Mouse (Mus musculus): ENCODE measurements around the gene Stat6. TPM values are rescaled to one million over a fixed set of nuclear protein-coding genes. Genes with fewer than 3 reads are reported as not detected.
A peak's percentile ranks its signal among the peaks of the same experiment; 100 is the strongest.

Gene Stat6
- polyA plus RNA-seq, 1 experiment from 2014 or later = 17.7 TPM

DNA sequence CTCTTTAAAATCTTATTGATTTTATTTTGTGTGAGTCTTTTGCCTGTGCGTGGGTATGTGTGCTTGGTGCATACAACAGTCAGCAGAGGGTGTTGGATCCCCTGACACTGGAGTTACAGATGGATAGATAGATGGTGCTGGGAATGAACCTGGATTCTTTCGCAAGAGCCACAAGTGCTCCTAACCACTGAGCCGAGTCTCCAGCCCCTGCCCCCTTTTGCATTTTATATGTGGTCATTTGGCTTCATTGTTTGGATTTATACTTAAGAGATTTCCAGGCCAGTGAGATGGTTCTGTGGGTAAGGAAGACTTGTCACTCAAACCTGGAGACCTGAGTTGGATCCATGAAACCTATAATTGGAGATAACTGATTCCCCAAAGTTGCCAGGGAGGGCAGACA is 37.1 kb downstream of the Stat6 start:
- H3K4me1 ChIP-seq (ENCODE audit: control insufficient read depth, low read depth, low read length) = peaks cover 14% of the 10 kb centered on the region; the same call in 1 of the 2 replicates
- H3K27ac ChIP-seq (ENCODE audit: low read length) = no peak overlapping the region
- H3K36me3 ChIP-seq (ENCODE audit: control insufficient read depth, insufficient read depth) = no peaks in the 10 kb centered on the region
- ATAC-seq (ENCODE audit: low read depth) = no peak
- 68% methylated on average over 3 of the region's 3 CpGs for WGBS (ENCODE audit: insufficient replicate concordance)
- H3K27me3 ChIP-seq (ENCODE audit: control insufficient read depth, insufficient read depth, low read depth, low read length) = no peaks in the 10 kb centered on the region
- H3K9me3 ChIP-seq (replicated peaks; ENCODE audit: control insufficient read depth, low read length) = no peaks in the 10 kb centered on the region
- H3K9ac ChIP-seq (ENCODE audit: low read depth, low read length) = no peak overlapping the region
- H3K4me2 ChIP-seq (ENCODE audit: low read depth, low read length) = no peak overlapping the region
- H3K4me3 ChIP-seq (ENCODE audit: low read depth, low read length) = no peak overlapping the region

DNA sequence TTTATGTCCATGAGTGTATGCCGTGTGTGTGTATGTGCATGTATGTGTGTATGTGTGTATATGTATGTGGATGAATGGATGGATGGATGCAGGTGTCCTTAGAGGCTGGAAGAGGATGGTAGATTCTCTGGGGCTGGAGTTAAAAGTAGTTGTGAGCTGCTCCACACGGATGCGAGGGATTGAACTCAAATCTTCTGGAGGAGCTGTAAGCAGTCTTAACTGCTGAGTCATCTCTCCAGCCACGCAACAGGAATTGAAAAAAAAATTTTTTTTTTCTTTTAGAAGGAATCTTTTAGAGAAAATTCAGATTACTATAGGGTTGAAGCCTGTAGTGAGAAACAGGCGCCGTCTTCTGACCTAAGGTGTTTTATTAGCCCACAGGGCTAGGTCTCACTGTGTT is 40.1 kb downstream of the Stat6 start:
- H3K27me3 ChIP-seq (ENCODE audit: control insufficient read depth, insufficient read depth, low read depth, low read length) = no peaks in the 10 kb centered on the region
- no peak overlapping the region for H3K4me2 ChIP-seq (ENCODE audit: low read depth, low read length)
- H3K9ac ChIP-seq (ENCODE audit: low read depth, low read length) = no peak overlapping the region
- no peaks in the 10 kb centered on the region for H3K9me3 ChIP-seq (replicated peaks; ENCODE audit: control insufficient read depth, low read length)
- no peaks in the 10 kb centered on the region for H3K36me3 ChIP-seq (ENCODE audit: control insufficient read depth, insufficient read depth)
- WGBS (ENCODE audit: insufficient replicate concordance) = 74% methylated on average over 6 of the region's 6 CpGs
- peaks cover 3% of the 10 kb centered on the region; the same call in 1 of the 2 replicates for H3K4me1 ChIP-seq (ENCODE audit: control insufficient read depth, low read depth, low read length)
- no peak for ATAC-seq (ENCODE audit: low read depth)
- H3K27ac ChIP-seq (ENCODE audit: low read length) = no peak overlapping the region
- no peak overlapping the region for H3K4me3 ChIP-seq (ENCODE audit: low read depth, low read length)

DNA sequence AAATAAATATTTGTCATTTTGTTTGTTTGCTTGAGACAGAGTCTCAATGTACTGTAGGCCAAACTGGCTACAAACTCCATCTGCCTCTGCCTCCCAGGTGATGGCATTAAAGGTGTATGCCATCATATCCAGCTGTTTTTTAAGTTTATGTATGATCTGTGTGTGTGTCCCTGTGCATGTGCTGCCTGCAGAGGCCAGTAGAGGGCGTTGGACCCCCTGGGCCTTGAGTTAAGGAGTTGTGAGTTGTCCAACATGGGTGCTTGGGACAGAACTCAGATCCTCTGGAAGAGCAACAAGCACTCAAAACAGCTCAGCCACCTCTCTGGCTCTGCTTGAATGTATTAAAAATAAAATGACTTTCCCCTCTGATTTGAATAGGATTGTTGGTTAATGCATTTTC is 48.3 kb downstream of the Stat6 start:
- Histone ChIP-seq H3K27ac (ENCODE audit: low read length) (no peak overlapping the region), H3K4me3 (ENCODE audit: low read depth, low read length) (no peak overlapping the region), H3K4me2 (ENCODE audit: low read depth, low read length) (no peak overlapping the region), H3K9ac (ENCODE audit: low read depth, low read length) (no peak overlapping the region), H3K9me3 (replicated peaks; ENCODE audit: control insufficient read depth, low read length) (no peaks in the 10 kb centered on the region), H3K4me1 (ENCODE audit: control insufficient read depth, low read depth, low read length) (peaks cover 4% of the 10 kb centered on the region), H3K36me3 (ENCODE audit: control insufficient read depth, insufficient read depth) (peaks cover 19% of the 10 kb centered on the region), H3K27me3 (ENCODE audit: control insufficient read depth, insufficient read depth, low read depth, low read length) (no peaks in the 10 kb centered on the region)
- no peak for ATAC-seq (ENCODE audit: low read depth)
- WGBS (ENCODE audit: insufficient replicate concordance) = 4% methylated on average over 1 of the region's 1 CpGs

DNA sequence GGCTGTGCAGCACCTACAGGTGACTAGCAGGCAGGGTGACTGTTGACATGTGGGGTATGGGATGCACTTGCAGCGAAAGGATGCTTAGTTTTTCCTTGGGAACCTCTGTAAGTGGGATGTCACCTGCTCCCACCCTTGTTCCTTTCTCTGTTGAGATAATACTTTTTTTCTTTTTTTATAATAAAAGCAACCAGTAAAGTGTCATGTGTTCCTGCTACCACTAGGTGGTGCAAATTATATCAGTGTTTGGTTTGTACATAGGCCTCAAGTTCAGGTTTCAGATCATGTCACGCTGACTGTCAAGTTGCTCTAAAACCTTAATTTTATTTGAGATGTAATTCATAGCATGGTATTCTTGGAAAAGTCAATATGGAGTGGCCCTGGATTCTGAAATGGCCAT is 51.9 kb downstream of the Stat6 start:
- Histone ChIP-seq H3K9me3 (replicated peaks; ENCODE audit: control insufficient read depth, low read length) (no peaks in the 10 kb centered on the region), H3K27ac (ENCODE audit: low read length) (no peak overlapping the region), H3K4me1 (ENCODE audit: control insufficient read depth, low read depth, low read length) (peaks cover 4% of the 10 kb centered on the region), H3K4me3 (ENCODE audit: low read depth, low read length) (no peak overlapping the region), H3K9ac (ENCODE audit: low read depth, low read length) (no peak overlapping the region), H3K36me3 (ENCODE audit: control insufficient read depth, insufficient read depth) (peaks cover 17% of the 10 kb centered on the region), H3K27me3 (ENCODE audit: control insufficient read depth, insufficient read depth, low read depth, low read length) (no peaks in the 10 kb centered on the region), H3K4me2 (ENCODE audit: low read depth, low read length) (no peak overlapping the region)
- WGBS (ENCODE audit: insufficient replicate concordance) = 38% methylated on average over 2 of the region's 2 CpGs
- peak; percentile 30; the same call in 1 of the 2 replicates for ATAC-seq (ENCODE audit: low read depth)

DNA sequence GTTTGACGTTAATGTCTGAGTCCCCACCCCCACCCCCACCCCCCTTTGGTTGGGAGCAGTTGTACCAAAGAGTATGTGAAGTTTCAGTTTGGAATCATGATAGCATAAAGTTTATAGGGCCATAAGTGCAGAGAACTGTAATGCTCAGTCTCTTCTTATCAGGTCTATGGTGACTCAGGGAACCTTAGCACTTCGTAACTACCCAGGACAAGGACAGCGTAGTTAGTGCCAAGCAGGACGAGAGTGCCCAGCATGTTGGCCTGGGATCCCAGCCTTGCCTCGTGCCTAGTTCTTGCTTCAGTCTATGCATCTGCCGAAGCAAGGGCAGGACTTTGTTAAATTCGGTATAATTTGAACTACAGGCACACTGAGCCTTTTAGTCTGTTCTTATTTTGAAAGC is 53.0 kb downstream of the Stat6 start:
- Histone ChIP-seq H3K4me2 (ENCODE audit: low read depth, low read length) (no peak overlapping the region), H3K27me3 (ENCODE audit: control insufficient read depth, insufficient read depth, low read depth, low read length) (no peaks in the 10 kb centered on the region), H3K9ac (ENCODE audit: low read depth, low read length) (no peak overlapping the region), H3K4me3 (ENCODE audit: low read depth, low read length) (no peak overlapping the region), H3K27ac (ENCODE audit: low read length) (no peak overlapping the region), H3K36me3 (ENCODE audit: control insufficient read depth, insufficient read depth) (peaks cover 16% of the 10 kb centered on the region), H3K4me1 (ENCODE audit: control insufficient read depth, low read depth, low read length) (peaks cover 4% of the 10 kb centered on the region), H3K9me3 (replicated peaks; ENCODE audit: control insufficient read depth, low read length) (no peaks in the 10 kb centered on the region)
- no peak for ATAC-seq (ENCODE audit: low read depth)
- 72% methylated on average over 7 of the region's 7 CpGs for WGBS (ENCODE audit: insufficient replicate concordance)

DNA sequence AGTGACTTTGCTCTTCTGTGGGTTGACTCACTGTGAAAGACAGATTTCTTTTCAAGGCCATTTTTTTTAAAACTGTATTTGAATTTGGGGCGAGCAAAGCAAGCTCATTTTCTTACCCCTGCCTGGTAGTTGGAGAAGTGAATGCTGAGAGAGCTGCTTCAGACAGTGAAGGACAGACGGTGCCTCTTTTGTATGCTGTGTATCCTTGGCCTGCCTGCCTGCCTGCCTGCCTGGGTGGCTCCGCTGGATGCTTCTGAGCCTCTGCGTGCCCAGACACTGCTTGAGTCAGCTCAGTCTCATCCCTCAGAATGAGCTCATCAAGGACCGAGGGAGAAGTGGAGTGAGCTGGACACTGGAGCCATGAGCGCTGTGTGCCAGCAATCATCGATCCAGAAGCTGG is 56.2 kb downstream of the Stat6 start:
- ATAC-seq (ENCODE audit: low read depth) = no peak

DNA sequence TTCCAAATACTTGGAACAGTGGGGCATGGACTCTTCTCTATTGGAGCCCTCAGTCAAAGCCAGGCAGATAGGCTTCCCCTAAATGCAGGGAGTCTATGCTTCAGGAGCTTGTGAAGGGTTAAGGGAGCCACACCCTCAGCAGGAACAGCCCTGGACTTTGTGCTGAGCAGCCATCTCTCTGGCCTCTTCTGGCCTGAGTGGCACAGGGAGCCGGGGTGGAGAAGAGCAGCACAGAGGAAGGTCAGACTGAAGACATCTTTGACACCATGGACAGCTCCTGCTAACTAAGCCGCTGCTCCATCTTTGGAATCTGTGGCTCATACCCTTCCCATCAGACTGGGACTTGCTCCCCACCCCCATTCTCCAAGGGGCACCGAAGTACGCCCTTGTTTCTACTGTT is 60.5 kb downstream of the Stat6 start:
- no peak for ATAC-seq (ENCODE audit: low read depth)
- H3K9me3 ChIP-seq (replicated peaks; ENCODE audit: control insufficient read depth, low read length) = no peaks in the 10 kb centered on the region
- no peak overlapping the region for H3K4me2 ChIP-seq (ENCODE audit: low read depth, low read length)
- no peak overlapping the region for H3K9ac ChIP-seq (ENCODE audit: low read depth, low read length)
- no peak overlapping the region for H3K27ac ChIP-seq (ENCODE audit: low read length)
- peaks cover 3% of the 10 kb centered on the region for H3K4me1 ChIP-seq (ENCODE audit: control insufficient read depth, low read depth, low read length)
- H3K27me3 ChIP-seq (ENCODE audit: control insufficient read depth, insufficient read depth, low read depth, low read length) = no peaks in the 10 kb centered on the region
- 0 out of 2 replicates have a peak, but pooled peaks cover 2% of the 10 kb centered on the region for H3K36me3 ChIP-seq (ENCODE audit: control insufficient read depth, insufficient read depth)
- WGBS (ENCODE audit: insufficient replicate concordance) = 31% methylated on average over 4 of the region's 4 CpGs
- H3K4me3 ChIP-seq (ENCODE audit: low read depth, low read length) = no peak overlapping the region

More for the DNA sequence above, 56.2 kb downstream of the Stat6 start:
- 82% methylated on average over 7 of the region's 7 CpGs for whole genome bisulfite sequencing (ENCODE audit: insufficient replicate concordance)
- H3K4me3 ChIP-seq (ENCODE audit: low read depth, low read length) = no peak overlapping the region
- H3K27me3 ChIP-seq (ENCODE audit: control insufficient read depth, insufficient read depth, low read depth, low read length) = no peaks in the 10 kb centered on the region
- no peak overlapping the region for H3K4me2 ChIP-seq (ENCODE audit: low read depth, low read length)
- peaks cover 4% of the 10 kb centered on the region for H3K4me1 ChIP-seq (ENCODE audit: control insufficient read depth, low read depth, low read length)
- no peak overlapping the region for H3K9ac ChIP-seq (ENCODE audit: low read depth, low read length)
- H3K27ac ChIP-seq (ENCODE audit: low read length) = no peak overlapping the region
- no peaks in the 10 kb centered on the region for H3K9me3 ChIP-seq (replicated peaks; ENCODE audit: control insufficient read depth, low read length)
- peaks cover 8% of the 10 kb centered on the region for H3K36me3 ChIP-seq (ENCODE audit: control insufficient read depth, insufficient read depth)

DNA sequence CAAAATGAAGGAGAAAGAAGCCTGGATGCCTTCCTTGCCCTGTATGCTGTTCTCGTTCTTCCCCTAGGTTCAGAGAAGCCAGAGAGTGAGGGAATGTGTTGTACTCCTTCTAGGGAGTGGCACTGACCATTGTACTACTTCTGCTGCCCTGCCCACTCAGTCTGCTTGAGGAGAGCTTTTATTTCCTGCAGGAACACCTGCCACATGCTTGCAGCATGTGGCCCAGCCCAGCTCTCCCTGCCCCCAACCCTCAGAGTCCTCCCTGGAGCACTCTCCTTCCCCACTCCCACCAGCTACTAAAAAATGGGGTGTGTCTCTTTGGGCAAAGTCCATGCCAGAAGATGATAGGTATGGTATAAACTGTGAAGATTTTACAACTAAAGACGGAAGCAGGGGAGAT is 61.5 kb downstream of the Stat6 start:
- Histone ChIP-seq H3K36me3 (ENCODE audit: control insufficient read depth, insufficient read depth) (no peaks in the 10 kb centered on the region), H3K9ac (ENCODE audit: low read depth, low read length) (no peak overlapping the region), H3K27ac (ENCODE audit: low read length) (no peak overlapping the region), H3K9me3 (replicated peaks; ENCODE audit: control insufficient read depth, low read length) (no peaks in the 10 kb centered on the region), H3K4me2 (ENCODE audit: low read depth, low read length) (no peak overlapping the region), H3K4me3 (ENCODE audit: low read depth, low read length) (no peak overlapping the region), H3K27me3 (ENCODE audit: control insufficient read depth, insufficient read depth, low read depth, low read length) (no peaks in the 10 kb centered on the region), H3K4me1 (ENCODE audit: control insufficient read depth, low read depth, low read length) (peaks cover 3% of the 10 kb centered on the region)
- no peak for ATAC-seq (ENCODE audit: low read depth)
- 41% methylated on average over 2 of the region's 2 CpGs for WGBS (ENCODE audit: insufficient replicate concordance)

DNA sequence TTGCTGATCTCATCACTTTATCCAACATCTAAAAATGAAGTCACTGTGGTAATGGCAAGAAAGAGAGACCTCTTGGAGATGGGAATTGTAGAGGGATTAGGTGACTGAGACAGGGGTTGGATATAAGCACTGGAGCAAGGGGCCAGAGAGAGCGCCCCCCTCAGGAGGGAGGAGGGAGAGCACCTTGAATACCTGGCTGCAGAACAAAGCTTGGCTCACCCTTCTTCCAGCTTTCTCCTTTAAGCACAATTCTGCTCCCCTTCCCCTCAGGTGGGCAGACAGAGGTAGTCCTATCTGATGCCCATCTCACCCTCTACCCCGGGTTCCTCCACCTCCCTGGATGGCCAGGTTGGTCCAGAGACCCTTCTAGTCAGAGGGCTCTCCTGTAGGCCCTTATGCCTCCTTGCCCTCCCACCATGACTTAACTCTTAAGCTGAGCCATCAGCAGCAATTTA is 62.0 kb downstream of the Stat6 start, which contains the start of gene Myo1a:
Gene Myo1a, plus strand, starts transcription at position 405 of the 455 bp plus-strand sequence.
- Histone ChIP-seq H3K4me2 (ENCODE audit: low read depth, low read length) (no peak within 1 kb of the TSS), H3K27me3 (ENCODE audit: control insufficient read depth, insufficient read depth, low read depth, low read length) (no peaks in the 10 kb centered on the region), H3K9ac (ENCODE audit: low read depth, low read length) (no peak within 1 kb of the TSS), H3K36me3 (ENCODE audit: control insufficient read depth, insufficient read depth) (no peaks in the 10 kb centered on the region), H3K4me3 (ENCODE audit: low read depth, low read length) (no peak within 1 kb of the TSS), H3K9me3 (replicated peaks; ENCODE audit: control insufficient read depth, low read length) (no peaks in the 10 kb centered on the region), H3K27ac (ENCODE audit: low read length) (no peak within 1 kb of the TSS), H3K4me1 (ENCODE audit: control insufficient read depth, low read depth, low read length) (peaks cover 3% of the 10 kb centered on the region)
- 32% methylated on average over 2 of the region's 2 CpGs for WGBS (ENCODE audit: insufficient replicate concordance)
- ATAC-seq (ENCODE audit: low read depth) = no peak
